Comparison of ENCODE assay signal across 26 mouse cellular contexts in the genomic region with DNA sequence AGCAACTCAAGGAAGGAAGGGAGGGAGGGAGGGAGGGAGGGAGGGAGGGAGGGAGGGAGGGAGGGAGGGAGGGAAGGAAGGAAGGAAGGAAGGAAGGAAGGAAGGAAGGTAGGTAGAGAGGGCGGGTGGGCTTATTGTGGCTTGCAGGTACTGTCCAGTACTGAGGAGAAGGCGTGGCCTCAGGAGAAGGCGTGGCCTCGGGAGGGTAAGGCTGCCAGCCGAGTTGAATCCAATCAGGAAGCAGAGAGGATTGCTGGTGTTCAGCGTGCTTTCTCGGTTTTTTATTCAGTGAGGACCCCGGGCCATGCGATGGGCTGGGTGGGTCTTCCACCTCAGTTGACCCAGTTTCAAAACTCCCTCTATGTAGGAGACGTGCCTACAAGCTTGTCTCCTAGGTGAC. TPM values are rescaled to one million over a fixed set of nuclear protein-coding genes. Genes with fewer than 3 reads are reported as not detected.
DNase-seq lines count a peak whose midpoint lies in the region; ATAC-seq lines count a peak whose summit lies in the region.
"Had no signal": no experiment of that assay in that cellular context is flagged by ENCODE, and none has a peak within 500 bp of the region (broad histone marks: within the 10 kb centered on the region; RNA-seq: fewer than 3 reads in every experiment).

No protein-coding gene starts in this region.

- H3K36me3 ChIP-seq in heart, embryonic 12.5 days, result no peaks in the 10 kb centered on the region
- H3K36me3 ChIP-seq in intestine, embryonic 15.5 days, result no peaks in the 10 kb centered on the region
- no peaks in the 10 kb centered on the region for H3K36me3 ChIP-seq in intestine, embryonic 16.5 days (ENCODE audit: control insufficient read depth, insufficient read depth, low read length)
- peaks cover 22% of the 10 kb centered on the region for H3K36me3 ChIP-seq in neural tube, embryonic 15.5 days
- H3K36me3 ChIP-seq: embryonic facial prominence, embryonic 15.5 days had no signal

- no peak overlapping the region for H3K27ac ChIP-seq in heart, embryonic 12.5 days (ENCODE audit: poor library complexity, severe bottlenecking)
- 0 out of 2 replicates have a peak overlapping the region, but pooled peaks have one; percentile 33 for H3K27ac ChIP-seq in intestine, embryonic 15.5 days
- H3K27ac ChIP-seq in intestine, embryonic 16.5 days (ENCODE audit: low read length), result no peak overlapping the region
- peak overlapping the region; percentile 37; the same call in 1 of the 2 replicates for H3K27ac ChIP-seq in neural tube, embryonic 15.5 days (replicated peaks)
- H3K27ac ChIP-seq: embryonic facial prominence, embryonic 15.5 days; forebrain, embryonic 10.5 days; gastrocnemius, adult 2 months had no signal

- no peak overlapping the region for H3K4me3 ChIP-seq in heart, embryonic 12.5 days
- no peak overlapping the region for H3K4me3 ChIP-seq in intestine, embryonic 15.5 days (replicated peaks)
- H3K4me3 ChIP-seq in intestine, embryonic 16.5 days (ENCODE audit: low read length), result no peak overlapping the region
- H3K4me3 ChIP-seq in neural tube, embryonic 15.5 days (replicated peaks), result no peak overlapping the region
- H3K4me3 ChIP-seq: embryonic facial prominence, embryonic 15.5 days; erythroblast, embryonic 14.5 days; forebrain, embryonic 10.5 days; gastrocnemius, adult 2 months had no signal

- ATAC-seq in heart, embryonic 12.5 days (ENCODE audit: insufficient number of reproducible peaks, low FRiP score), result no peak
- no peak for ATAC-seq in intestine, embryonic 15.5 days
- ATAC-seq in intestine, embryonic 16.5 days, result no peak
- no peak for ATAC-seq in neural tube, embryonic 15.5 days (ENCODE audit: low FRiP score)
- ATAC-seq: activated CD4-positive, CD25-positive, alpha-beta regulatory T cell, adult 4 months; forebrain, embryonic 14.5 days; inflammation-experienced regulatory T-cells, adult 6 months had no signal

- intact Hi-C loops in heart, postnatal 25 days (cut with DNase I), result no loop called here

- H3K9ac ChIP-seq in heart, embryonic 12.5 days, result no peak overlapping the region
- no peak overlapping the region for H3K9ac ChIP-seq in intestine, embryonic 15.5 days
- no peak overlapping the region for H3K9ac ChIP-seq in intestine, embryonic 16.5 days (ENCODE audit: low read depth, low read length)
- H3K9ac ChIP-seq in neural tube, embryonic 15.5 days (replicated peaks), result no peak overlapping the region
- H3K9ac ChIP-seq: embryonic facial prominence, embryonic 15.5 days; hindbrain, embryonic 14.5 days had no signal

- 0 out of 2 replicates have a peak overlapping the region, but pooled peaks have one; percentile 0 for H3K4me2 ChIP-seq in heart, embryonic 12.5 days
- H3K4me2 ChIP-seq in intestine, embryonic 15.5 days (replicated peaks), result no peak overlapping the region
- H3K4me2 ChIP-seq in intestine, embryonic 16.5 days (ENCODE audit: low read depth, low read length), result no peak overlapping the region
- no peak overlapping the region for H3K4me2 ChIP-seq in neural tube, embryonic 15.5 days
- H3K4me2 ChIP-seq: embryonic facial prominence, embryonic 15.5 days; heart, embryonic 11.5 days; hindbrain, embryonic 14.5 days had no signal

- H3K4me1 ChIP-seq in heart, embryonic 12.5 days (replicated peaks), result peaks cover 56% of the 10 kb centered on the region
- peaks cover 9% of the 10 kb centered on the region; the same call in 1 of the 2 replicates for H3K4me1 ChIP-seq in intestine, embryonic 15.5 days (replicated peaks)
- H3K4me1 ChIP-seq in intestine, embryonic 16.5 days (ENCODE audit: control insufficient read depth, insufficient read depth, low read length), result peaks cover 11% of the 10 kb centered on the region; the same call in 1 of the 2 replicates
- peaks cover 53% of the 10 kb centered on the region for H3K4me1 ChIP-seq in neural tube, embryonic 15.5 days

- 29% methylated on average over 10 of the region's 10 CpGs for WGBS in heart, embryonic 12.5 days
- 33% methylated on average over 10 of the region's 10 CpGs for WGBS in intestine, embryonic 15.5 days
- WGBS in intestine, embryonic 16.5 days, result 30% methylated on average over 10 of the region's 10 CpGs
- 41% methylated on average over 10 of the region's 10 CpGs for WGBS in neural tube, embryonic 15.5 days

- no peak for DNase-seq in heart, postnatal 25 days (ENCODE audit: low spot score)
- peak; percentile 65 for DNase-seq in R1 (ENCODE audit: low read depth, low spot score)
- no peak for DNase-seq in thymus, postnatal 36 days
- no peak for DNase-seq in ovary, postnatal 36 days (ENCODE audit: low spot score)
- DNase-seq: adrenal gland, postnatal 14 days; cerebellum, adult 18-20 months; cerebellum, adult 9-11 months; cerebellum, postnatal 36 days; gastrocnemius, adult 2 months; gastrocnemius, postnatal 25 days; heart, postnatal 4 days; kidney, adult 18-20 months had no signal

- no peaks in the 10 kb centered on the region for H3K27me3 ChIP-seq in heart, embryonic 12.5 days (replicated peaks)
- H3K27me3 ChIP-seq in intestine, embryonic 15.5 days (replicated peaks), result no peaks in the 10 kb centered on the region
- no peaks in the 10 kb centered on the region for H3K27me3 ChIP-seq in intestine, embryonic 16.5 days (replicated peaks; ENCODE audit: control insufficient read depth, insufficient read depth, low read length)
- no peaks in the 10 kb centered on the region for H3K27me3 ChIP-seq in neural tube, embryonic 15.5 days (replicated peaks)
- H3K27me3 ChIP-seq: embryonic facial prominence, embryonic 15.5 days had no signal

- H3K9me3 ChIP-seq in heart, embryonic 12.5 days (replicated peaks), result no peaks in the 10 kb centered on the region
- H3K9me3 ChIP-seq in intestine, embryonic 15.5 days, result no peaks in the 10 kb centered on the region
- H3K9me3 ChIP-seq in intestine, embryonic 16.5 days (ENCODE audit: control insufficient read depth, low read length), result no peaks in the 10 kb centered on the region
- no peaks in the 10 kb centered on the region for H3K9me3 ChIP-seq in neural tube, embryonic 15.5 days (replicated peaks)
- H3K9me3 ChIP-seq: embryonic facial prominence, embryonic 15.5 days; forebrain, embryonic 10.5 days had no signal

RNA-seq across cellular contexts. Expression of a gene that starts 18.5 kb away (rescaled TPM):
- 0.75 and 0.85 TPM in 2 replicates for polyA plus RNA-seq in heart, embryonic 12.5 days (2016; fragmentation: Nextera tagmentation; extraction: Ambion mirVana)
- under 1 TPM; 0.21 to 0.34 TPM for total RNA-seq in heart, postnatal 25 days (2021)
- polyA plus RNA-seq in intestine, embryonic 15.5 days (2015; fragmentation: Nextera tagmentation; extraction: Ambion mirVana), result 0.69 and 0.90 TPM in 2 replicates
- polyA plus RNA-seq in intestine, embryonic 16.5 days (2015; fragmentation: Nextera tagmentation; extraction: Ambion mirVana), result 0.54 and 0.55 TPM in 2 replicates
- 20.1 and 25.0 TPM in 2 replicates for polyA plus RNA-seq in neural tube, embryonic 15.5 days (2015; fragmentation: Nextera tagmentation; extraction: Ambion mirVana)
- total RNA-seq: CH12.LX; gastrocnemius, adult 2 months; granulocyte monocyte progenitor cell, adult 5-6 weeks had no signal
- polyA plus RNA-seq: activated CD4-positive, CD25-positive, alpha-beta regulatory T cell, adult 4 months; erythroblast, embryonic 14.5 days; inflammation-experienced regulatory T-cells, adult 6 months had no signal

Comparison
In these comparisons a context has a peak if more than half of its experiments do, and no peak if none do; other contexts are left out.
1. H3K27ac ChIP-seq: peak in intestine, embryonic 15.5 days (single experiment) and neural tube, embryonic 15.5 days (single experiment); none in heart, embryonic 12.5 days (single experiment) and intestine, embryonic 16.5 days (single experiment).
2. RNA of a gene that starts 18.5 kb away (polyA plus RNA-seq): 20.1 to 25.0 TPM in neural tube, embryonic 15.5 days; 0.75 to 0.85 TPM in heart, embryonic 12.5 days, 0.69 to 0.90 TPM in intestine, embryonic 15.5 days and 0.54 to 0.55 TPM in intestine, embryonic 16.5 days; every median in the first group is over 10 times any median in the second.